Comparison of ENCODE assay signal across 8 mouse cellular contexts in the genomic region with DNA sequence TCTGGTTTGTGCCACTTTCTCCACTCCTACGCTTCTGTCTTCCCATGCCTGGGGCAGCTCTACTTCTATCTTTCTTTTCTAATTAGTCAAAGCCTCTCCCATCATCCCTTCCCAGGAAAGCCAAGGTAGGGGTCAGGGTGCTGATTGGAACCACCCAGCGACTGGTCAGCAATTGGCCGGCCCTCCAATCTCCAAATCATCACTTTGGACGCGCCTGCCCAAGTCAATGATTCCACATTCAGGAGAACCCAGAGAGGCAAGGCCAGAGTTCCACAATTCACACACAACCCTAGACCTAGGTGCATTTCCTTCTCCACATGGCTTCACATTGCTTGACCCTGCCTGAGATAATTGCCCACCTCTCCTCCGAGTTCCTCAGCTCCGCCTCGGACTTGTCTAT. TPM values are rescaled to one million over a fixed set of nuclear protein-coding genes. Genes with fewer than 3 reads are reported as not detected.
A peak's percentile ranks its signal among the peaks of the same experiment; 100 is the strongest.
DNase-seq lines count a peak whose midpoint lies in the region; ATAC-seq and TF ChIP-seq lines count a peak whose summit lies in the region.

No protein-coding gene starts in this region.

- peaks cover 8% of the 10 kb centered on the region for H3K79me3 ChIP-seq in C2C12 (ENCODE audit: low read depth)

- no peaks in the 10 kb centered on the region; the same call in 1 of the 2 replicates for H3K36me3 ChIP-seq in heart, adult 2 months (ENCODE audit: control insufficient read depth, insufficient read depth, low read length)
- no peaks in the 10 kb centered on the region for H3K36me3 ChIP-seq in C2C12 (ENCODE audit: control insufficient read depth, insufficient read depth)
- H3K36me3 ChIP-seq in forebrain, embryonic 13.5 days (ENCODE audit: poor library complexity, severe bottlenecking), result no peaks in the 10 kb centered on the region
- H3K36me3 ChIP-seq in limb, embryonic 13.5 days, result no peaks in the 10 kb centered on the region
- H3K36me3 ChIP-seq in stomach, embryonic 16.5 days (ENCODE audit: control insufficient read depth, insufficient read depth, low read length), result no peaks in the 10 kb centered on the region

- peak overlapping the region; percentile 88 for H3K9ac ChIP-seq in heart, adult 2 months (ENCODE audit: low read depth, low read length)
- H3K9ac ChIP-seq in forebrain, embryonic 13.5 days, result peak overlapping the region; percentile 78
- H3K9ac ChIP-seq in limb, embryonic 13.5 days, result peak overlapping the region; percentile 84
- H3K9ac ChIP-seq in stomach, embryonic 16.5 days (ENCODE audit: low read length), result peak overlapping the region; percentile 91

- no peaks in the 10 kb centered on the region for H3K27me3 ChIP-seq in heart, adult 2 months (ENCODE audit: control insufficient read depth, insufficient read depth, low read length)
- H3K27me3 ChIP-seq in C2C12 (ENCODE audit: control insufficient read depth, insufficient read depth, insufficient read length), result no peaks in the 10 kb centered on the region
- H3K27me3 ChIP-seq in forebrain, embryonic 13.5 days, result peaks cover 57% of the 10 kb centered on the region
- H3K27me3 ChIP-seq in limb, embryonic 13.5 days, result peaks cover 13% of the 10 kb centered on the region
- no peaks in the 10 kb centered on the region for H3K27me3 ChIP-seq in stomach, embryonic 16.5 days (ENCODE audit: control insufficient read depth, insufficient read depth, low read length)

- peak overlapping the region; percentile 90 for H3K27ac ChIP-seq in heart, adult 2 months
- H3K27ac ChIP-seq in forebrain, embryonic 13.5 days, result no peak overlapping the region
- H3K27ac ChIP-seq in limb, embryonic 13.5 days, result no peak overlapping the region; the same call in 1 of the 2 replicates
- peak overlapping the region; percentile 85 for H3K27ac ChIP-seq in stomach, embryonic 16.5 days (ENCODE audit: low read length)

- H3K4me1 ChIP-seq in heart, adult 2 months (ENCODE audit: control insufficient read depth, insufficient read depth, low read length), result peaks cover 5% of the 10 kb centered on the region
- H3K4me1 ChIP-seq in forebrain, embryonic 13.5 days, result peaks cover 29% of the 10 kb centered on the region
- H3K4me1 ChIP-seq in limb, embryonic 13.5 days, result peaks cover 21% of the 10 kb centered on the region
- H3K4me1 ChIP-seq in stomach, embryonic 16.5 days (ENCODE audit: control insufficient read depth, insufficient read depth, low read length), result peaks cover 24% of the 10 kb centered on the region

- TF ChIP-seq CTCF in heart, adult 2 months (IDR thresholded peaks at IDR 0.05), result no peak
- no peak for TF ChIP-seq CTCF in C2C12 (IDR thresholded peaks at IDR 0.05; ENCODE audit: control insufficient read depth, insufficient read depth, insufficient read length)

- H3K79me2 ChIP-seq in heart, adult 2 months (replicated peaks; ENCODE audit: control insufficient read depth, insufficient read depth, low read length), result no peaks in the 10 kb centered on the region
- peaks cover 15% of the 10 kb centered on the region for H3K79me2 ChIP-seq in C2C12 (ENCODE audit: control insufficient read depth, insufficient read depth)

- peak overlapping the region; percentile 77 for H3K4me3 ChIP-seq in heart, adult 2 months
- peak overlapping the region; percentile 33 for H3K4me3 ChIP-seq in C2C12 (ENCODE audit: insufficient read depth, poor library complexity, severe bottlenecking)
- H3K4me3 ChIP-seq in forebrain, embryonic 13.5 days, result peak overlapping the region; percentile 56
- H3K4me3 ChIP-seq in limb, embryonic 13.5 days, result peak overlapping the region; percentile 74
- H3K4me3 ChIP-seq in stomach, embryonic 16.5 days (replicated peaks; ENCODE audit: low read length), result peak overlapping the region; percentile 77

- peak overlapping the region; percentile 92 for H3K4me2 ChIP-seq in forebrain, embryonic 13.5 days
- H3K4me2 ChIP-seq in limb, embryonic 13.5 days (replicated peaks), result peak overlapping the region; percentile 89
- peak overlapping the region; percentile 73 for H3K4me2 ChIP-seq in stomach, embryonic 16.5 days (ENCODE audit: low read depth, low read length)

- H3ac ChIP-seq in C2C12 (ENCODE audit: control insufficient read depth, insufficient read length, low read depth), result peak overlapping the region; percentile 91

- no peak for TF ChIP-seq EP300 in heart, adult 2 months (IDR thresholded peaks at IDR 0.05; ENCODE audit: insufficient read depth, low read depth, low read length)

- no peak for DNase-seq in heart, adult 2 months
- DNase-seq in heart, postnatal 4 days, result no peak
- no peak for DNase-seq in layer of hippocampus, adult 11-12 months (ENCODE audit: low spot score)
- no peak for DNase-seq in yolk sac, embryonic 10.5 days (ENCODE audit: low spot score)

- intact Hi-C loops in heart, adult 2 months (cut with DNase I), result loop anchor here (10.0 kb wide), 1 partner anchor 1679 kb away; a partner anchor contains a TSS

- no peaks in the 10 kb centered on the region for H3K9me3 ChIP-seq in forebrain, embryonic 13.5 days (replicated peaks)
- no peaks in the 10 kb centered on the region for H3K9me3 ChIP-seq in limb, embryonic 13.5 days
- no peaks in the 10 kb centered on the region for H3K9me3 ChIP-seq in stomach, embryonic 16.5 days (replicated peaks; ENCODE audit: control insufficient read depth, low read length)

- ATAC-seq in forebrain, embryonic 13.5 days, result no peak
- no peak for ATAC-seq in limb, embryonic 13.5 days (ENCODE audit: low FRiP score, low read depth)
- ATAC-seq in stomach, embryonic 16.5 days (ENCODE audit: insufficient read depth, low FRiP score), result no peak

- WGBS in heart, adult 2 months, result 27% methylated on average over 8 of the region's 8 CpGs
- WGBS in forebrain, embryonic 13.5 days, result 16% methylated on average over 8 of the region's 8 CpGs
- 20% methylated on average over 8 of the region's 8 CpGs for WGBS in limb, embryonic 13.5 days
- WGBS in stomach, embryonic 16.5 days, result 29% methylated on average over 8 of the region's 8 CpGs

- TF ChIP-seq POLR2A in heart, adult 2 months (IDR thresholded peaks at IDR 0.05; ENCODE audit: insufficient read depth, low read depth, low read length), result 0 out of 2 replicates have a peak, but pooled peaks have one; percentile 46

TF ChIP-seq in C2C12, 6 proteins besides CTCF, POLR2A, EP300 and RAD21:
- TF ChIP-seq USF1 (IDR thresholded peaks at IDR 0.05; ENCODE audit: low read depth), result no peak
- TF ChIP-seq MYOD1 (IDR thresholded peaks at IDR 0.05; ENCODE audit: control insufficient read depth, insufficient read length, low read depth), result no peak
- no peak for TF ChIP-seq MAX (IDR thresholded peaks at IDR 0.05)
- TF ChIP-seq CEBPB (IDR thresholded peaks at IDR 0.05; ENCODE audit: low read depth), result no peak
- no peak for TF ChIP-seq FOSL1 (IDR thresholded peaks at IDR 0.05; ENCODE audit: insufficient read depth, low read length, poor library complexity, severe bottlenecking)
- TF ChIP-seq MYOG (IDR thresholded peaks at IDR 0.05; ENCODE audit: control insufficient read depth, extremely low read depth, insufficient read length), result no peak

RNA-seq across cellular contexts. Expression of a gene that starts 0.4 kb away (rescaled TPM):
- total RNA-seq in heart, adult 2 months (2021), result 10 to 100 TPM; 11.2 to 12.6 TPM
- polyA plus RNA-seq in heart, adult 2 months (2012; rRNA removed), result 17.5 and 20.3 TPM in 2 replicates
- 1 to 10 TPM; 5.3 to 6.5 TPM for total RNA-seq in heart, postnatal 4 days (2021)
- polyA plus RNA-seq in C2C12 (2012; fragmentation: generic; extraction: Trizol), result 7.3 TPM
- 3.0 and 3.6 TPM in 2 replicates for polyA plus RNA-seq in forebrain, embryonic 13.5 days (2015; fragmentation: Nextera tagmentation; extraction: Ambion mirVana)
- 12.0 and 12.1 TPM in 2 replicates for polyA plus RNA-seq in limb, embryonic 13.5 days (2015; fragmentation: Nextera tagmentation; extraction: Ambion mirVana)
- polyA plus RNA-seq in stomach, embryonic 16.5 days (2015; fragmentation: Nextera tagmentation; extraction: Ambion mirVana), result 28.2 and 36.1 TPM in 2 replicates

RNA-seq across cellular contexts. Expression of a gene that starts 3.5 kb away (rescaled TPM):
- 1 to 10 TPM; 8.6 to 9.4 TPM for total RNA-seq in heart, adult 2 months (2021)
- polyA plus RNA-seq in heart, adult 2 months (2012; rRNA removed), result 7.9 and 10.8 TPM in 2 replicates
- 10 to 100 TPM; 20.3 to 21.9 TPM for total RNA-seq in heart, postnatal 4 days (2021)
- polyA plus RNA-seq in C2C12 (2012; fragmentation: generic; extraction: Trizol), result 38.0 TPM
- 49.6 and 50.2 TPM in 2 replicates for polyA plus RNA-seq in forebrain, embryonic 13.5 days (2015; fragmentation: Nextera tagmentation; extraction: Ambion mirVana)
- polyA plus RNA-seq in limb, embryonic 13.5 days (2015; fragmentation: Nextera tagmentation; extraction: Ambion mirVana), result 44.0 and 47.9 TPM in 2 replicates
- 35.0 and 36.2 TPM in 2 replicates for polyA plus RNA-seq in stomach, embryonic 16.5 days (2015; fragmentation: Nextera tagmentation; extraction: Ambion mirVana)

RNA-seq across cellular contexts. Expression of a gene that starts 39.4 kb away (rescaled TPM):
- 10 to 100 TPM in 1 of 2 experiments, 1 to 10 TPM in 1; 8.5 to 10.9 TPM for total RNA-seq in heart, adult 2 months (2021)
- polyA plus RNA-seq in heart, adult 2 months (2012; rRNA removed), result 10.0 and 17.5 TPM in 2 replicates
- 10 to 100 TPM; 59.2 to 63.1 TPM for total RNA-seq in heart, postnatal 4 days (2021)
- polyA plus RNA-seq in C2C12 (2012; fragmentation: generic; extraction: Trizol), result 34.7 TPM
- polyA plus RNA-seq in forebrain, embryonic 13.5 days (2015; fragmentation: Nextera tagmentation; extraction: Ambion mirVana), result 69.9 and 73.7 TPM in 2 replicates
- 132 and 134 TPM in 2 replicates for polyA plus RNA-seq in limb, embryonic 13.5 days (2015; fragmentation: Nextera tagmentation; extraction: Ambion mirVana)
- 76.7 and 81.2 TPM in 2 replicates for polyA plus RNA-seq in stomach, embryonic 16.5 days (2015; fragmentation: Nextera tagmentation; extraction: Ambion mirVana)

RNA-seq across cellular contexts. Expression of a gene that starts 40.2 kb away (rescaled TPM):
- under 1 TPM; 0.43 to 0.50 TPM for total RNA-seq in heart, adult 2 months (2021)
- polyA plus RNA-seq in heart, adult 2 months (2012; rRNA removed), result 0.59 and 0.66 TPM in 2 replicates
- total RNA-seq in heart, postnatal 4 days (2021), result 1 to 10 TPM; 1.3 to 1.8 TPM
- 0.16 TPM for polyA plus RNA-seq in C2C12 (2012; fragmentation: generic; extraction: Trizol)
- 0.17 and 0.21 TPM in 2 replicates for polyA plus RNA-seq in forebrain, embryonic 13.5 days (2015; fragmentation: Nextera tagmentation; extraction: Ambion mirVana)
- polyA plus RNA-seq in limb, embryonic 13.5 days (2015; fragmentation: Nextera tagmentation; extraction: Ambion mirVana), result 2.2 and 2.3 TPM in 2 replicates
- 1.6 and 3.0 TPM in 2 replicates for polyA plus RNA-seq in stomach, embryonic 16.5 days (2015; fragmentation: Nextera tagmentation; extraction: Ambion mirVana)

RNA-seq across cellular contexts. Expression of a gene that starts 46.5 kb away (rescaled TPM):
- total RNA-seq in heart, adult 2 months (2021), result 1 to 10 TPM; 2.8 to 4.4 TPM
- 3.1 and 4.4 TPM in 2 replicates for polyA plus RNA-seq in heart, adult 2 months (2012; rRNA removed)
- total RNA-seq in heart, postnatal 4 days (2021), result 1 to 10 TPM; 2.3 to 2.9 TPM
- polyA plus RNA-seq in C2C12 (2012; fragmentation: generic; extraction: Trizol), result 1.7 TPM
- 0.35 and 0.38 TPM in 2 replicates for polyA plus RNA-seq in forebrain, embryonic 13.5 days (2015; fragmentation: Nextera tagmentation; extraction: Ambion mirVana)
- 0.56 and 0.78 TPM in 2 replicates for polyA plus RNA-seq in limb, embryonic 13.5 days (2015; fragmentation: Nextera tagmentation; extraction: Ambion mirVana)
- polyA plus RNA-seq in stomach, embryonic 16.5 days (2015; fragmentation: Nextera tagmentation; extraction: Ambion mirVana), result 2.2 and 3.5 TPM in 2 replicates

Comparison
In these comparisons a context has a peak if more than half of its experiments do, and no peak if none do; other contexts are left out.
1. H3K27ac ChIP-seq: peak in heart, adult 2 months (single experiment) and stomach, embryonic 16.5 days (single experiment); none in forebrain, embryonic 13.5 days (single experiment) and limb, embryonic 13.5 days (single experiment).
2. Peak in every context shown above with its lines, with median percentiles within 50 percentile points of each other: H3K4me3 ChIP-seq, H3K9ac ChIP-seq and H3K4me2 ChIP-seq.